Mouse (Mus musculus) layer of hippocampus, postnatal 36 days (tissue): ENCODE results near the gene Epsti1. TPM values are rescaled to one million over a fixed set of nuclear protein-coding genes. Genes with fewer than 3 reads are reported as not detected.

Experiments used
- DNase-seq, 2 experiments: peaks; one replicate each; pipeline ENCODE4 v3.0.0; 2022
- total RNA-seq, 2 experiments: library from RNA; stranded (reverse); gene quantifications; 2 replicates each; pipeline ENCODE4 v1.2.3; 2021

The Epsti1 gene
- total RNA-seq, 2 experiments from 2014 or later = 0.25 TPM; not detected in 1

DNA sequence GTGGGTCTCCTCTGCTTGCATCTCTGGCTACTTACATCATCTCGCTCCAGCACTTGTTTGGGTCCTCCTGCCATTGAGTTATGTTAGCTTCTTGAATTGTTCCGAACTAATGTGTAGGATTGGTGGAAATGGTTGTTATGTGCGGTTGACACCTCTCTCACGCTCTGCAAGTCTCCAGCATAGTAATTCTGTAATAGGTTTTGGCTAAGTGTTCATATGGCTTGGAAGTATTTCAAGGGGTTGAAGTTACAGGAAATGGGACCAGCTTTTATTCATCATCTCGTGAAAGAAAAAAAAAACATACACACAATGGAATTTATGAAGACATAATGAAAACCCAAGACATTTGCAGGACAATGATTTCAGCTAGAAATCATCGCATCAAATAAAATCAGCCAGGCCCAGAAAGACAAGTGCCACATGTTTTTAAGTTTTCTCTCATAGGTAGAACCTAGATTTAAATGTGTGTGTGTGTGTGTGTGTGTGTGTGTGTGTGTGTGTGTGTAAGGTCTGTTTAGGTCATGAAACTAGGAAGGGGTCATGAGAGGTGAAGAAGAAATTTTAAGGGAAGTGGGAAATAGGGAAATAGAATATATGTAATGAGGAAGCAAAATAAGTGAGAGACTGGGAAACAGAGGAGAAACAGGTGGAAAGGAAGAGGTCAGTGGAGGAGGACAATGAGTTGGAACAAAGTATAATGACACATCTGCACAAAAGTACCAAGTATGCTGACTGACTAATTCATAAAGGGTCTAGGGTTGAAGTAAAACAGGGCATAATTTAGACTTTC lies 19.2 kb downstream of the Epsti1 start:
- DNase-seq = no peak

DNA sequence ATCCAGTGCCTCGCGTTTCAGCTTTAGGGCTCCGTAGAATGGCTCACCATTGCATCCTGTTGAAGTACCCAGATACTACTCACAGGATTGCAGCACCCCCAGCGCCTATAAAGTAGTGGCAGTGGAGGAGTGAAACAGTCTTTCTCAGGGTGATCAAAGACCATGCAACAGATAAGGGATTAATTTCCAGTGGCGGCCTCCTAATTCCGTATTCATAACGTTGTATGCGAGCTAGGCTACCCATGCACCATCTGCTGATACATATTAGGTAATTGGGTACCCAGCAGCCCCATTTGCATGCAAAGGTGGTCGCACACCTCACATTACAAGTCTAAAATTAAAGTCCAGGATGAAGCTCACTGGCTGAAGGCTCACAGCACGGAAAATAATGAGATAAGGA lies 21.4 kb downstream of the Epsti1 start:
- no peak for DNase-seq

- DNase-seq = no peak
Measured at GRCm38 (mm10) chr14:77926718-77927117, 22.7 kb downstream of the Epsti1 start.

DNA sequence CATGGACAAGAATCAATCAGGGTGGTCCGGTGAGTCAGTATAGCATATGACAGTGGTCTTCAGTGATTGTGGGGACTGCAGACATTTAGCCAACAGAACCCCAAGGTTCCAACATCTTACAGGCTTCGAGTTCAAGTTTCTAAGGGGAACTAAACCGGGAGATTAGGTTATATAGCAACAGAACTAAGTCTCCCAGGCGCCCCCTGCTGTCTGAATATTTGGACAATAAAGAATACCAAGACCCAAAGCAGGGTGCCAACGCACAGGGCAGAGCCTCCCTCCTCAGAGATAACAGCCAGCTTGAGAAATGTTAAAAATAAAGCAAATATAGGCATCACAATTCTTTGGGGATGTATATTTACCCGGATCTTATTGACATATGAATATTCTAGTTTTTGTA lies 24.0 kb downstream of the Epsti1 start:
- DNase-seq = peak; percentile 32 to 62

- DNase-seq = no peak
Measured at GRCm38 (mm10) chr14:77928653-77929052, 24.6 kb downstream of the Epsti1 start.

- no peak for DNase-seq
Measured at GRCm38 (mm10) chr14:77929139-77929678, 25.2 kb downstream of the Epsti1 start.

- no peak for DNase-seq
Measured at GRCm38 (mm10) chr14:77932150-77933047, 28.4 kb downstream of the Epsti1 start.

GRCm38 (mm10) chr14:77933243-77933642 lies 29.2 kb downstream of the Epsti1 start:
- no peak for DNase-seq

DNA sequence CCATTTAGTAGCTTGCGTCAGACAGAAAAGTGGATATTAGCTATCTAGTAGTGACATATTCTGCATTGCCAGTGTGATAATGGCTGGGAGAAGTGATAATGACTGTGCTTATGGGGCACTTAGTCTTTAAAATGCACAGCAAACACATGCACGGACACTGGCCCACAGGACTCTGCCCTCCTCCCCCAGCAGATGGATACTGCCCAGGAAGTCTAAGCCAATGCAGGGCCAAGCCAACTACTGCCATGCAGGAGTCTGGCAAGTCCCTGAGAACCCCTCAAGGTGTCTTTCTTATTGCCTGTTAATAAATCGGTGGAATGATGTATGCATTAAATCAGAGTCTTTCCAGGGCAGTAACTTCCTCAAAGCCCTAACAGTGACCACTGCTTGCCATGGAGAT lies 30.4 kb downstream of the Epsti1 start:
- DNase-seq = no peak

DNA sequence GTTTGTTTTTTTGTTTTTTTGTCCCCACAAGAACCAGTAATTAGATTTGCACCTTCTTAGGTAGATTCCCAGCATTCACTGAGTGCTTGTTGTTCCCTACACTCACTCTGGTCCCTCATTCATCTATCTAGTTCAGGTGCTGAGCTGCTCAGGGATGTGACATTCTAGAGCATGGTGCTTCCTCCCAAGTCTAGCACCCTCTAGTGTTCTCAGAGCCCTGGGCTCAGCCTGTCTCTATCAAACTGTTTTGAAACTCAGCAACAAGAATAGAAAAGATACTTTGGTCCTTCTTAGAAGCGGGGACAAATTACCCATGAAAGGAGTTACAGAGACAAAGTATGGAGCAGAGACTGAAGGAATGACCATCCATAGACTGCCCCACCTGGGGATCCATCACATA lies 37.1 kb downstream of the Epsti1 start:
- DNase-seq = no peak

DNA sequence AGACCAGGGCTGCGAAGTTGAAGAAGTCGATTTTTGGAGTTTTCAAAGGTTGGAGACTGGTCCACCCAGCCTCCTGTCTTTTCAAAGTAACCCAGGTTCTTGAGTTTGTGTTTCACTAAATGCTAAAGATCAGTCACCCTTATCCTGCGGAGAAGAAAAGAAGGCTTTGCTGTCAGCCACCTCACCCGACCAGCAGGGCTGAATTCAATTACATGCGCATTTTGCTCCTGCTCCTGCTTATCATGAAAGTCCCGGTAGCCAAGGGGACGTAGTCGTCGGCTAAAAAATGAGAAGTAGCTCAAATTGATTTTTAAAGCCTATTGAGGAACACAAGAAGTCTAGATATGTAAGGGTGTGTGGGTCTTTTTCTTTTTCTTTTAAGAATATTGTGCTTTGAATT lies 38.2 kb downstream of the Epsti1 start:
- no peak for DNase-seq

DNA sequence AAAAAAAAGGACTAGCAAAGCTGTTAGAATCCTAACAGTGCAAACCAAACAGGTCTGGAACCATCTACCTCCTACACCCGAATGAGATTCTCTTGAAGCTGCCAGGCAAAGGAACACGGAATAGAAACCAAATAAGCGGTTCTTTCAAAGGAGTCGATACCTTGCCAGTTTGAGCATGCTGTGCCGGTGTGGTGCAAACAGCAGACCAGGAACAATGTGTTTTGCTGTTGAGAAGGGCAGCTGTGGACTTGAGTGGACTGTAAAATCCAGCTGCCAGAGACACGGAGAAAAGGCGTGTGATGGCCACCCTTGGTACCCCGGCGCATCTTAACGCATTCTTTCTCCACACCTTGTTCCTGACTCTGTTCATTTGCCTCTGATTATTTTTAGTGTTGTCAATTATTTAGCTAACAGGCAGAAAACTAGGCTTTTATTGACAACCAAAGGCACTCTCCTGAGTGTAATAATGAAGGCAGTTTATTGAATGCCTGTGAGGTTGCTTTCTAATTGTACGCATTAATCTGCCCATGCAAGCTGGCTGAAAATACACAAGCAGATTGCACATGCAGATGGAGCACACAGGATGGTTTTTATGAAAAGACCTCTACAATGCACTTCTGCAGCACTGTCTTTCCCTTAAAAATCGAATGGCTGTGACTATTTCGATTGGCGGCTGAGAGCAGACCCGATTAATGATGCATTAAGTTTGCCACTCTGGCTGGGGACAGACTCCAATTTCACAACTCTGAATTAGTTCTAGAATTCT lies 38.9 kb downstream of the Epsti1 start:
- peak; percentile 68 for DNase-seq

GRCm38 (mm10) chr14:77961741-77962140 lies 57.7 kb downstream of the Epsti1 start:
- DNase-seq = no peak

DNA sequence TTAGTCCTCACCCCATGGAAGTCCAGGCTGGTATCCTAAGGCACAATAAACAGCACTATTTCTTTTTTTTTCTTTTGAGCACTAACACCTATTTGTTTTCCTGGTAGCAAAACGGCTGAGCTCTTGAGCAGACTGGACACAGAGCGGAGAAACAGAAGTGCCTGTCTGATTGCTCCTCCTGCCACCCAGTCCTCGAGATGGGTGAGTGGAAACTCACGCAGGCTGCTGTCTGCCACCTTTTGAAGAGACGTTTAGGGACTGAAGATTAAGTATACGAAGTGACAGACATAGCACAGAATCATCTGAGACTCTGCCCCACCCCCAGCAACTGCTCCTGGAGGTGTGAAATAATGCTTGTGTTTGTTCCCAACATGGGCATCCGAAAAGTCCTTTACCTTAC lies 59.5 kb downstream of the Epsti1 start:
- DNase-seq = no peak

- DNase-seq = no peak
Measured at GRCm38 (mm10) chr14:77971355-77971754, 67.3 kb downstream of the Epsti1 start.

DNA sequence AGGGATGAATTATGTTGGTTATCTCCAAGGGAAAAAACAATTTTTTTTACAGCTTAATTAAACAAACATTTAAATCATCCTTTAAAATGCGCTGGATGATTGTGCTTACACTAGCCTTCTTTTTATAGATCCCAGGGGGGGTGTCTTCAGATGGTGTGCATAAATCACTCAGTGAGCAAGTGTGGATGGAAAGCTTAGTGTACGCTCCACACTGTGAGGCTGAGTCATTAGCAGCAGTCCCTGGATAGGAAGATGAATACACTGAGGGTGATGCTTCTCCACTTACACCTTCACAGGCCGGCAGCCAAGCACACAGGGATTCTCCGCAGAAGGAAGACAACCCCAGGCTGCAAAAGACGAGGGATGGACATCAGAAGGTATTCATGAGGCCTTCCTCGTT lies 70.2 kb downstream of the Epsti1 start:
- no peak for DNase-seq

DNA sequence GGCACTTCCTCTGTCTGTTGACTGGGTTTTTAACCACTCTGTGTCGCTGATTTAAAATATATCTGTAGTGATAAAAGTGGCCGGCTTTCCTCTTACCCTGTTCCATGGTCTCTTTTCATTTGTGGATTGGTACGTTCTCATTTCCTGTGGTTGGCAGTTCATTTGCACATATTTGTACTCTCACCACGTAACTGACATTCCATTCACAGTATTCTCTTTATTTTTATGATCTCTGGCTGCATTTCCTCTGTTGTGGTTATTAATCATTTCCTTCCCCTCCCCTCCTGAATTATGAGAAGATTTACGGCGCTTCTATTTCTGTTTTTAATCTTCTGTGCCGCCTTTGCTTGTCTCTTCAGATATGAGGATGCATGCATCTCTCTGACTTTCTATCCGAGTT lies 71.7 kb downstream of the Epsti1 start:
- no peak for DNase-seq

DNA sequence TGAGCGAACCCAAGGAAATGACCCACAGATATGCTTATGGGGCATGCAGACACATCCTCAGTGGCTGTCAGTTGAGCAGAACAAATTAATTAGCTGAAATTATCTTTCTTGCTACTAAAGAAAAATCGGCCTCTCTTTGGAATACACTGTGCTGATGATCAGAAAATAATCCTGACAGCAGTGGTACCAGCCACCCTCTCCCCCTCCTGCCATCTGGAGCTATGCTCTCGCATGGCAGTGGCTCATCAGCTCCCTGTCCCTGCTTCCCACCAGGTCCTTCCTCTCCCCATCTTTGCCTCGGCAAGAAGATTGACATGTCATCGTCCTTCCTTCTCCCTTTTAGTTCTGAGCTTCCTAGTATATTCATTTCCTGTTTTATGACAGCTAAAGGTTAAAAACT lies 77.5 kb downstream of the Epsti1 start:
- DNase-seq = peak; percentile 59 to 66

GRCm38 (mm10) chr14:77997731-77998130 lies 93.7 kb downstream of the Epsti1 start:
- DNase-seq = no peak

GRCm38 (mm10) chr14:78004486-78004885 lies 100.4 kb downstream of the Epsti1 start:
- no peak for DNase-seq

DNA sequence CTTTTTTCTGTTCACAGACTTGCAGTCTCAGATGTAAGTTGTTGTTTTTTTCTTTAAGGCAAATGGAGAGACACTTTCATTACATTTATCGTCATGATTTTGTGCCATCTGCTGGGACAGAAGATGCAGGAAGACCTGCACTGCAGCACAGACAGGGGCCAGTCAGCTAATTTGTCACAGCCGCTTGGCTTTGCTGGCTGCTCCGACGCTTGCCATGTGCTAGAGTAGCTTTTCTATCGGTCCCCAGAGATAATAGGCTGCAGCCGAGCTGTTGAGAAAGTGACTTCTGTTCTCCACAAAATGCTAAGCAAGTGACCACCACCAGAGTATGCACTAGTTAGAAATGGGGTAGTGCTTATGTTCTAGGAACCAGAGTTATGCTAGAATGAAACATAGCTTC lies 104.0 kb downstream of the Epsti1 start:
- DNase-seq = no peak

GRCm38 (mm10) chr14:78011808-78012207 lies 107.8 kb downstream of the Epsti1 start:
- DNase-seq = no peak
